Mouse (Mus musculus) forebrain, embryonic 13.5 days (tissue): ENCODE results near the gene Gm42669. TPM values are rescaled to one million over a fixed set of nuclear protein-coding genes. Genes with fewer than 3 reads are reported as not detected.

Experiments used
- ATAC-seq: fragments of 200-750 bp; cut with Nextera tagmentation; 2 replicates; pipeline ENCODE4 v1.8.0; 2017
- H3K27ac ChIP-seq: fragments of 300-500 bp; sonication (generic); 2 replicates; pipeline ENCODE4 v1.5.1; 2015; ENCODE audit warnings: inconsistent platforms, mild to moderate bottlenecking, moderate library complexity
- H3K27me3 ChIP-seq: fragments of 300-500 bp; sonication (generic); 2 replicates; pipeline ENCODE4 v1.6.1; 2015; ENCODE audit warnings: mild to moderate bottlenecking, inconsistent platforms
- H3K36me3 ChIP-seq: fragments of 300-500 bp; sonication (generic); 2 replicates; pipeline ENCODE4 v1.6.1; 2015; ENCODE audit warnings: mild to moderate bottlenecking, inconsistent platforms; ENCODE audit not compliant: poor library complexity, severe bottlenecking
- H3K4me1 ChIP-seq: fragments of 300-500 bp; sonication (generic); 2 replicates; pipeline ENCODE4 v1.6.1; 2015; ENCODE audit warnings: inconsistent platforms
- H3K4me2 ChIP-seq: fragments of 300-500 bp; sonication (generic); 2 replicates; pipeline ENCODE4 v1.6.1; 2015; ENCODE audit warnings: inconsistent platforms, mild to moderate bottlenecking, moderate library complexity
- H3K4me3 ChIP-seq: fragments of 300-500 bp; sonication (generic); 2 replicates; pipeline ENCODE4 v1.5.1; 2015; ENCODE audit warnings: mild to moderate bottlenecking, inconsistent platforms
- H3K9ac ChIP-seq: fragments of 300-500 bp; sonication (generic); 2 replicates; pipeline ENCODE4 v1.6.1; 2015; ENCODE audit warnings: mild to moderate bottlenecking, inconsistent platforms
- H3K9me3 ChIP-seq: fragments of 300-500 bp; sonication (generic); replicated peaks from 2 replicates; pipeline ENCODE4 v1.6.1; 2016; ENCODE audit warnings: inconsistent platforms
- WGBS: fragments of 180-500 bp; shearing (Covaris S2); methylation state at CpG from one replicate; pipeline ENCODE4 v1.1.7; 2015; 5-methylcytosine and 5-hydroxymethylcytosine counted together
- polyA plus RNA-seq: library from polyadenylated mRNA; unstranded; fragments of >200 nt; fragmentation: Nextera tagmentation; extraction: Ambion mirVana; gene quantifications from 2 replicates; pipeline ENCODE4 v1.2.1, GENCODE M21; 2015

Gene Gm42669
- polyA plus RNA-seq, 1 experiment from 2014 or later, result 0.57 TPM

GRCm38 (mm10) chr5:107598380-107598779 is 91.0 kb downstream of the Gm42669 start:
- no peaks in the 10 kb centered on the region for H3K9me3 ChIP-seq
- no peak for ATAC-seq
- peak overlapping the region; percentile 78 for H3K27ac ChIP-seq
- peak overlapping the region; percentile 69 for H3K4me3 ChIP-seq
- peak overlapping the region; percentile 67 for H3K4me2 ChIP-seq
- H3K27me3 ChIP-seq, result no peaks in the 10 kb centered on the region
- H3K9ac ChIP-seq, result peak overlapping the region; percentile 80; the same call in 1 of the 2 replicates
- H3K36me3 ChIP-seq, result peaks cover 17% of the 10 kb centered on the region
- H3K4me1 ChIP-seq, result peaks cover 10% of the 10 kb centered on the region; the same call in 1 of the 2 replicates
- WGBS, result 23% methylated on average over 4 of the region's 4 CpGs

- no peak overlapping the region for H3K9ac ChIP-seq
- no peaks in the 10 kb centered on the region for H3K4me1 ChIP-seq
- no peaks in the 10 kb centered on the region for H3K9me3 ChIP-seq
- H3K4me3 ChIP-seq, result no peak overlapping the region
- ATAC-seq, result peak; percentile 68; the same call in 1 of the 2 replicates
- no peak overlapping the region for H3K27ac ChIP-seq
- no peaks in the 10 kb centered on the region for H3K27me3 ChIP-seq
- 5% methylated on average over 2 of the region's 2 CpGs for WGBS
- no peak overlapping the region for H3K4me2 ChIP-seq
- H3K36me3 ChIP-seq, result peaks cover 22% of the 10 kb centered on the region
Measured at GRCm38 (mm10) chr5:107611224-107611623, 103.8 kb downstream of the Gm42669 start.

DNA sequence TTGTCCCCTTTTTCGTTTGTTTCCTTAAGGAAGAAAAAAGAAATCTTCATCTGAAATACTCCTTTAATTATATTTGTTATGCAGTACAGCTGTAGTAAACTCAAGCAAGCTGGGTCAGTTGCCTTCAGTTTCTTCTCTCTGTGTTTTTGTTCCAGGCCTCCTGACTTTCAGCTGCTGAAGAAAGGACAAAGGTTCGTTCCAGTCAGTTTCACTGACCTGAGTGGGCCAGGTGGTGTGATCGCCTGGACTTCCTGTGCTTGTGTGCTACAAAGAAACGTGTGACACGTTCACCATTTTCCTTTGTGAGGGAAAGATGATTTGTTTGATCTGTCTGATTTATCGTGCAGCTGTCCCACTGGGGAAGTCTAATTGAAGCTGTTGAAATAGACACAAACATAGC is 110.6 kb downstream of the Gm42669 start:
- no peak overlapping the region for H3K4me3 ChIP-seq
- 91% methylated on average over 6 of the region's 6 CpGs for WGBS
- H3K27me3 ChIP-seq, result no peaks in the 10 kb centered on the region
- H3K4me2 ChIP-seq, result no peak overlapping the region
- H3K36me3 ChIP-seq, result peaks cover 34% of the 10 kb centered on the region
- no peaks in the 10 kb centered on the region for H3K4me1 ChIP-seq
- no peaks in the 10 kb centered on the region for H3K9me3 ChIP-seq
- no peak overlapping the region for H3K27ac ChIP-seq
- ATAC-seq, result no peak
- H3K9ac ChIP-seq, result no peak overlapping the region

GRCm38 (mm10) chr5:107621327-107621726 is 113.9 kb downstream of the Gm42669 start:
- WGBS, result 95% methylated on average over 3 of the region's 3 CpGs
- H3K4me1 ChIP-seq, result no peaks in the 10 kb centered on the region

More at GRCm38 (mm10) chr5:107621327-107621726, 113.9 kb downstream of the Gm42669 start:
- H3K4me2 ChIP-seq, result no peak overlapping the region
- ATAC-seq, result no peak
- H3K27ac ChIP-seq, result no peak overlapping the region
- no peaks in the 10 kb centered on the region for H3K9me3 ChIP-seq
- peaks cover 42% of the 10 kb centered on the region for H3K36me3 ChIP-seq
- no peak overlapping the region for H3K4me3 ChIP-seq
- no peaks in the 10 kb centered on the region for H3K27me3 ChIP-seq
- H3K9ac ChIP-seq, result no peak overlapping the region

Other genes with a start within 250 kb of the Gm42669 start
- gene Tgfbr3, start 218.0 kb upstream of the Gm42669 start, polyA plus RNA-seq, result 1.3 and 2.1 TPM in 2 replicates
- 1.1 TPM in 2 replicates for gene Brdt, start 176.5 kb upstream of the Gm42669 start, polyA plus RNA-seq
- 1.3 and 2.3 TPM in 2 replicates for gene Ephx4, start 104.9 kb upstream of the Gm42669 start, polyA plus RNA-seq
- not detected in 2 replicates for gene Lpcat2b, start 76.1 kb upstream of the Gm42669 start, polyA plus RNA-seq
- gene Btbd8, start 69.6 kb upstream of the Gm42669 start, polyA plus RNA-seq, result 14.5 and 14.6 TPM in 2 replicates
- 0.06 and 0.11 TPM in 2 replicates for gene 1700028K03Rik, start 27.1 kb downstream of the Gm42669 start, polyA plus RNA-seq
- gene Rpap2, start 89.8 kb downstream of the Gm42669 start, polyA plus RNA-seq, result 16.8 and 18.9 TPM in 2 replicates
- gene Glmn, start 90.3 kb downstream of the Gm42669 start, polyA plus RNA-seq, result 29.0 and 29.9 TPM in 2 replicates
- not detected in 2 replicates for gene Gfi1, start 218.4 kb downstream of the Gm42669 start, polyA plus RNA-seq